Mouse (Mus musculus) gastrocnemius, postnatal 4 days (tissue): Measurements from ENCODE around the gene Cnot2. TPM values are rescaled to one million over a fixed set of nuclear protein-coding genes. Genes with fewer than 3 reads are reported as not detected.
"Not testable (repeated sequence)": the region's sequence is repeated elsewhere in the genome, so short reads cannot be mapped to it uniquely, and the experiment has no call there.

Experiments
- DNase-seq, 2 experiments: peaks; one replicate each; pipeline ENCODE4 v3.0.0; 2021 to 2022; ENCODE audit warnings: low spot score in 2 of 2, mixed read lengths in 2 of 2
- long read RNA-seq, 2 experiments: library from polyadenylated mRNA; stranded (forward); transcript quantifications; one replicate each; pipeline ENCODE4 v2.0.0; 2021
- total RNA-seq, 2 experiments: library from RNA; stranded (reverse); gene quantifications; 2 replicates each; pipeline ENCODE4 v1.2.3; 2021

Cnot2 gene
- 10 to 100 TPM; 64.4 to 70.6 TPM for total RNA-seq
- long read RNA-seq, experiment 1, transcript Cnot2-213 (16 exons, 2,120 nt), result minor isoform, 6 of 72 reads
- long read RNA-seq, experiment 1, transcript Cnot2-210 (15 exons, 2,693 nt), result minor isoform, 6 of 72 reads
- long read RNA-seq, experiment 1, transcript Cnot2-203 (16 exons, 2,800 nt), result major isoform, 24 of 72 reads
- long read RNA-seq, experiment 1, partial matches to known transcripts, result 4 of 72 reads
- long read RNA-seq, experiment 1, other reads (novel, unspliced or antisense), result 29 of 72 reads
- long read RNA-seq, experiment 2, transcript Cnot2-210 (15 exons, 2,693 nt), result minor isoform, 11 of 97 reads
- long read RNA-seq, experiment 2, transcript Cnot2-213 (16 exons, 2,120 nt), result minor isoform, 5 of 97 reads
- long read RNA-seq, experiment 2, transcript Cnot2-203 (16 exons, 2,800 nt), result major isoform, 25 of 97 reads
- long read RNA-seq, experiment 2, partial matches to known transcripts, result 4 of 97 reads
- long read RNA-seq, experiment 2, other reads (novel, unspliced or antisense), result 52 of 97 reads

- DNase-seq, result peak; percentile 93 to 97
These were observed at the start of gene Cnot2 for GRCm38 (mm10) chr10:116581369-116581718. Gene Cnot2 (minus strand): TSS chr10:116581511.

- no peak for DNase-seq
These were observed 47.6 kb upstream of the Cnot2 start for GRCm38 (mm10) chr10:116628926-116629325.

- DNase-seq, result no peak
These were observed 44.7 kb upstream of the Cnot2 start for GRCm38 (mm10) chr10:116626009-116626408.

- DNase-seq, result not testable (repeated sequence)
These were observed 31.9 kb upstream of the Cnot2 start for GRCm38 (mm10) chr10:116613250-116613649.

- DNase-seq, result no peak
These were observed 23.5 kb upstream of the Cnot2 start for GRCm38 (mm10) chr10:116604905-116605162.

GRCm38 (mm10) chr10:116604081-116604904 is 23.0 kb upstream of the Cnot2 start:
- no peak for DNase-seq

GRCm38 (mm10) chr10:116599056-116599850 is 17.9 kb upstream of the Cnot2 start:
- DNase-seq, result no peak

GRCm38 (mm10) chr10:116582738-116583137 is 1.4 kb upstream of the Cnot2 start:
- no peak for DNase-seq

- peak; percentile 35 to 61 for DNase-seq
These were observed 589 bp upstream of the Cnot2 start for GRCm38 (mm10) chr10:116581719-116582481.

- DNase-seq, result peak; percentile 19 to 46
These were observed 536 bp downstream of the Cnot2 start for GRCm38 (mm10) chr10:116580591-116581358.

GRCm38 (mm10) chr10:116579478-116579877 is 1.8 kb downstream of the Cnot2 start:
- DNase-seq, result no peak

- no peak for DNase-seq
These were observed 2.9 kb downstream of the Cnot2 start for GRCm38 (mm10) chr10:116578375-116578774.

GRCm38 (mm10) chr10:116577181-116577580 is 4.1 kb downstream of the Cnot2 start:
- DNase-seq, result no peak

- DNase-seq, result not testable (repeated sequence)
These were observed 5.2 kb downstream of the Cnot2 start for GRCm38 (mm10) chr10:116576071-116576470.

GRCm38 (mm10) chr10:116570526-116570925 is 10.8 kb downstream of the Cnot2 start:
- DNase-seq, result no peak

GRCm38 (mm10) chr10:116568539-116568938 is 12.8 kb downstream of the Cnot2 start:
- no peak for DNase-seq

GRCm38 (mm10) chr10:116567491-116568405 is 13.6 kb downstream of the Cnot2 start:
- DNase-seq, result no peak

- not testable (repeated sequence) for DNase-seq
These were observed 14.8 kb downstream of the Cnot2 start for GRCm38 (mm10) chr10:116566492-116566891.
